Mouse (Mus musculus): ENCODE results near the gene Bnip2. TPM values are rescaled to one million over a fixed set of nuclear protein-coding genes. Genes with fewer than 3 reads are reported as not detected.
A peak's percentile ranks its signal among the peaks of the same experiment; 100 is the strongest.
"Not testable (repeated sequence)": the region's sequence is repeated elsewhere in the genome, so short reads cannot be mapped to it uniquely, and the experiment has no call there.

The Bnip2 gene
- polyA plus RNA-seq, 1 experiment = 63.5 TPM

GRCm38 (mm10) chr9:70012408-70012901 is 23.2 kb downstream of the Bnip2 start, which contains the start of gene Gtf2a2:
Gene Gtf2a2 (plus strand): TSS chr9:70012550.
- no peak for TF ChIP-seq CTCF (IDR thresholded peaks at IDR 0.05; ENCODE audit: control insufficient read depth, insufficient read depth, low read length)
- TF ChIP-seq POLR2A (IDR thresholded peaks at IDR 0.05; ENCODE audit: borderline replicate concordance, control insufficient read depth, low read depth, low read length) = peak; percentile 68; the same call in 1 of the 2 replicates
- WGBS = under 1% methylated on average over 56 of the region's 57 CpGs
- no peaks in the 10 kb centered on the region; the same call in 1 of the 2 replicates for H3K4me1 ChIP-seq (ENCODE audit: control insufficient read depth, insufficient read depth, low read length)
- peak within 1 kb of the TSS; percentile 98 for H3K27ac ChIP-seq (ENCODE audit: control insufficient read depth, insufficient read depth, low read depth, low read length, poor library complexity)
- peak within 1 kb of the TSS; percentile 96 for H3K4me3 ChIP-seq (replicated peaks; ENCODE audit: control insufficient read depth, low read depth, low read length)

- WGBS = 91% methylated on average over 2 of the region's 2 CpGs
- TF ChIP-seq CTCF (IDR thresholded peaks at IDR 0.05; ENCODE audit: control insufficient read depth, insufficient read depth, low read length) (no peak), POLR2A (IDR thresholded peaks at IDR 0.05; ENCODE audit: borderline replicate concordance, control insufficient read depth, low read depth, low read length) (no peak)
- no peak overlapping the region for H3K27ac ChIP-seq (ENCODE audit: control insufficient read depth, insufficient read depth, low read depth, low read length, poor library complexity)
- no peaks in the 10 kb centered on the region; the same call in 1 of the 2 replicates for H3K4me1 ChIP-seq (ENCODE audit: control insufficient read depth, insufficient read depth, low read length)
- H3K4me3 ChIP-seq (replicated peaks; ENCODE audit: control insufficient read depth, low read depth, low read length) = no peak overlapping the region
Observed at GRCm38 (mm10) chr9:70015632-70016031, 26.4 kb downstream of the Bnip2 start.

GRCm38 (mm10) chr9:70018879-70019278 is 29.6 kb downstream of the Bnip2 start:
- no peak overlapping the region for H3K27ac ChIP-seq (ENCODE audit: control insufficient read depth, insufficient read depth, low read depth, low read length, poor library complexity)
- TF ChIP-seq POLR2A (IDR thresholded peaks at IDR 0.05; ENCODE audit: borderline replicate concordance, control insufficient read depth, low read depth, low read length) (no peak), CTCF (IDR thresholded peaks at IDR 0.05; ENCODE audit: control insufficient read depth, insufficient read depth, low read length) (no peak)
- no peaks in the 10 kb centered on the region for H3K4me1 ChIP-seq (ENCODE audit: control insufficient read depth, insufficient read depth, low read length)
- no peak overlapping the region for H3K4me3 ChIP-seq (replicated peaks; ENCODE audit: control insufficient read depth, low read depth, low read length)

- Histone ChIP-seq H3K27ac (ENCODE audit: control insufficient read depth, insufficient read depth, low read depth, low read length, poor library complexity) (no peak overlapping the region), H3K4me1 (ENCODE audit: control insufficient read depth, insufficient read depth, low read length) (no peaks in the 10 kb centered on the region; the same call in 1 of the 2 replicates), H3K4me3 (replicated peaks; ENCODE audit: control insufficient read depth, low read depth, low read length) (no peak overlapping the region)
- TF ChIP-seq CTCF (IDR thresholded peaks at IDR 0.05; ENCODE audit: control insufficient read depth, insufficient read depth, low read length) (no peak), POLR2A (IDR thresholded peaks at IDR 0.05; ENCODE audit: borderline replicate concordance, control insufficient read depth, low read depth, low read length) (no peak)
- WGBS = 50% methylated on average over 1 of the region's 1 CpGs
Observed at GRCm38 (mm10) chr9:70021610-70022009, 32.3 kb downstream of the Bnip2 start.

GRCm38 (mm10) chr9:70022083-70022482 is 32.8 kb downstream of the Bnip2 start:
- Histone ChIP-seq H3K27ac (ENCODE audit: control insufficient read depth, insufficient read depth, low read depth, low read length, poor library complexity) (no peak overlapping the region), H3K4me1 (ENCODE audit: control insufficient read depth, insufficient read depth, low read length) (no peaks in the 10 kb centered on the region; the same call in 1 of the 2 replicates), H3K4me3 (replicated peaks; ENCODE audit: control insufficient read depth, low read depth, low read length) (no peak overlapping the region)
- TF ChIP-seq CTCF (IDR thresholded peaks at IDR 0.05; ENCODE audit: control insufficient read depth, insufficient read depth, low read length) (no peak), POLR2A (IDR thresholded peaks at IDR 0.05; ENCODE audit: borderline replicate concordance, control insufficient read depth, low read depth, low read length) (no peak)
- WGBS = 86% methylated on average over 4 of the region's 4 CpGs

GRCm38 (mm10) chr9:70023615-70024014 is 34.3 kb downstream of the Bnip2 start:
- not testable (repeated sequence) for H3K4me1 ChIP-seq (ENCODE audit: control insufficient read depth, insufficient read depth, low read length); H3K4me3 ChIP-seq (replicated peaks; ENCODE audit: control insufficient read depth, low read depth, low read length); H3K27ac ChIP-seq (ENCODE audit: control insufficient read depth, insufficient read depth, low read depth, low read length, poor library complexity)
- WGBS = 63% methylated on average over 1 of the region's 1 CpGs

GRCm38 (mm10) chr9:70024648-70025047 is 35.4 kb downstream of the Bnip2 start:
- H3K4me1 ChIP-seq (ENCODE audit: control insufficient read depth, insufficient read depth, low read length) = no peaks in the 10 kb centered on the region; the same call in 1 of the 2 replicates
- H3K27ac ChIP-seq (ENCODE audit: control insufficient read depth, insufficient read depth, low read depth, low read length, poor library complexity) = no peak overlapping the region
- TF ChIP-seq CTCF (IDR thresholded peaks at IDR 0.05; ENCODE audit: control insufficient read depth, insufficient read depth, low read length) = no peak
- TF ChIP-seq POLR2A (IDR thresholded peaks at IDR 0.05; ENCODE audit: borderline replicate concordance, control insufficient read depth, low read depth, low read length) = no peak
- H3K4me3 ChIP-seq (replicated peaks; ENCODE audit: control insufficient read depth, low read depth, low read length) = no peak overlapping the region

GRCm38 (mm10) chr9:70025365-70026012 is 36.2 kb downstream of the Bnip2 start:
- H3K4me3 ChIP-seq (replicated peaks; ENCODE audit: control insufficient read depth, low read depth, low read length) = no peak overlapping the region
- H3K4me1 ChIP-seq (ENCODE audit: control insufficient read depth, insufficient read depth, low read length) = no peaks in the 10 kb centered on the region; the same call in 1 of the 2 replicates
- 86% methylated on average over 2 of the region's 2 CpGs for WGBS
- TF ChIP-seq POLR2A (IDR thresholded peaks at IDR 0.05; ENCODE audit: borderline replicate concordance, control insufficient read depth, low read depth, low read length) = no peak
- TF ChIP-seq CTCF (IDR thresholded peaks at IDR 0.05; ENCODE audit: control insufficient read depth, insufficient read depth, low read length) = no peak
- H3K27ac ChIP-seq (ENCODE audit: control insufficient read depth, insufficient read depth, low read depth, low read length, poor library complexity) = no peak overlapping the region

Data from bone marrow, adult 2 months (tissue).